Mouse (Mus musculus) kidney, embryonic 14.5 days (tissue): ENCODE results near the gene Obox6. TPM values are rescaled to one million over a fixed set of nuclear protein-coding genes. Genes with fewer than 3 reads are reported as not detected.

ENCODE experiments used
- ATAC-seq: fragments of 200-750 bp; cut with Nextera tagmentation; 2 replicates; pipeline ENCODE4 v1.8.0; 2017; ENCODE audit warnings: moderate number of reproducible peaks, mild to moderate bottlenecking, moderate TSS enrichment, moderate library complexity; ENCODE audit not compliant: low FRiP score, low TSS enrichment
- H3K27ac ChIP-seq: fragments of 300-500 bp; sonication (generic); 2 replicates; pipeline ENCODE4 v1.5.1; 2014; ENCODE audit warnings: low read depth, mild to moderate bottlenecking, low read length, moderate library complexity, mixed read lengths
- H3K27me3 ChIP-seq: fragments of 300-500 bp; sonication (generic); 2 replicates; pipeline ENCODE4 v1.6.1; 2014; ENCODE audit warnings: mild to moderate bottlenecking, low read length; ENCODE audit not compliant: control insufficient read depth, insufficient read depth
- H3K36me3 ChIP-seq: fragments of 300-500 bp; sonication (generic); 2 replicates; pipeline ENCODE4 v1.6.1; 2014; ENCODE audit warnings: low read length, mixed read lengths; ENCODE audit not compliant: control insufficient read depth, insufficient read depth
- H3K4me1 ChIP-seq: fragments of 300-500 bp; sonication (generic); 2 replicates; pipeline ENCODE4 v1.6.1; 2014; ENCODE audit warnings: low read length, mixed read lengths; ENCODE audit not compliant: control insufficient read depth, insufficient read depth
- H3K4me2 ChIP-seq: fragments of 300-500 bp; sonication (generic); replicated peaks from 2 replicates; pipeline ENCODE4 v1.6.1; 2014; ENCODE audit warnings: low read depth, mild to moderate bottlenecking, low read length
- H3K4me3 ChIP-seq: fragments of 300-500 bp; sonication (generic); 2 replicates; pipeline ENCODE4 v1.5.1; 2014; ENCODE audit warnings: mild to moderate bottlenecking, low read length
- H3K9ac ChIP-seq: fragments of 300-500 bp; sonication (generic); 2 replicates; pipeline ENCODE4 v1.6.1; 2014; ENCODE audit warnings: low read depth, mild to moderate bottlenecking, low read length, moderate library complexity
- H3K9me3 ChIP-seq: fragments of 300-500 bp; sonication (generic); 2 replicates; pipeline ENCODE4 v1.6.1; 2016; ENCODE audit warnings: low read length; ENCODE audit not compliant: control insufficient read depth
- WGBS: fragments of 180-500 bp; shearing (Covaris S2); extraction: QIAGEN DNeasy Blood & Tissue Kit; methylation state at CpG from one replicate; pipeline ENCODE4 v1.1.7; 2014; 5-methylcytosine and 5-hydroxymethylcytosine counted together
- polyA plus RNA-seq: library from polyadenylated mRNA; unstranded; fragments of >200 nt; fragmentation: Nextera tagmentation; extraction: Ambion mirVana; gene quantifications from 2 replicates; pipeline ENCODE4 v1.2.1, GENCODE M21; 2014

The Obox6 gene
- not detected in 2 replicates for polyA plus RNA-seq

DNA sequence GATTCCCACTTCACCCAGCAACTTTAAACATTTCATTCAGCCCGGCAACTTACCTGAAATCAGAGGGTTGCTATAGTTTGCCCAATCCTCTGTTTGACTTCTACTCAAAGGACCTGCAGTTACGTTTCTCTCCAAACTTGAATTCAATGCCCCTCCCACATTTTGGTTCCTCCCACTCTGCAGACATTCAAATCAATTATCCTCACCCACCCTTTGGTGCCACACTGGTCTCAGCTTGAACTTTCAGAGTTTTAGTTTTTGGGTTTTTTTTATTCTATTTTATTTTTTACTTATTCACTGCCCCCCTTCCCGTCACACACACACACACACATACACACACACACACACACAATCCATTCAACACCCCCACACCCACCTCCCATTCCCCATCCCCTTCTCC, at the start of gene Obox6:
TSS of gene Obox6 (minus strand) at position 101 of the 400 bp plus-strand sequence.
- 87% methylated on average over 3 of the region's 3 CpGs for WGBS
- no peak within 1 kb of the TSS for H3K4me2 ChIP-seq
- H3K4me1 ChIP-seq = no peaks in the 10 kb centered on the region
- no peak within 1 kb of the TSS for H3K4me3 ChIP-seq
- H3K27ac ChIP-seq = no peak within 1 kb of the TSS
- no peak within 1 kb of the TSS for H3K9ac ChIP-seq
- H3K27me3 ChIP-seq = no peaks in the 10 kb centered on the region
- H3K36me3 ChIP-seq = no peaks in the 10 kb centered on the region
- no peak for ATAC-seq
- H3K9me3 ChIP-seq = peaks cover 6% of the 10 kb centered on the region; the same call in 1 of the 2 replicates

DNA sequence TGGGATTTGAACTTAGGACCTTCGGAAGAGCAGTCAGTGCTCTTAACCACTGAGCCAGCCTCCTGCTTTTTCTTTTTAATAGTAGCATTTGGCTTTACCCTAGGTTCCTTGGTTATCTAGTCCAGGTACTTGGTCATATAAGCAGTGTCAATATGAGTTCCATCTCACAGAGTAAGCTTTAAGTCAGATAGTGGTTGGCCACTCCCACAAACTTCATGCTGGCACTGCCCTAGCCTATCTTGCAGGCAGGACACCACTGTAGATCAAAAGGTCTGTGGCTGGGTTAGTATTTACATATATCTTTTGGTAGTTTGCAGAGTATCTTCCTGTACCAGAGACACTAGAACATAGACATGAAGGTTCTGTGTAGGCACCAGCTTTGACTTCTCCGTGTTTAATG, 44.6 kb upstream of the Obox6 start:
- H3K4me1 ChIP-seq = no peaks in the 10 kb centered on the region
- H3K27ac ChIP-seq = no peak overlapping the region
- no peaks in the 10 kb centered on the region for H3K36me3 ChIP-seq
- H3K4me2 ChIP-seq = no peak overlapping the region
- no peak for ATAC-seq
- WGBS = 80% methylated on average over 2 of the region's 2 CpGs
- H3K9ac ChIP-seq = no peak overlapping the region
- no peaks in the 10 kb centered on the region for H3K27me3 ChIP-seq
- no peaks in the 10 kb centered on the region for H3K9me3 ChIP-seq
- no peak overlapping the region for H3K4me3 ChIP-seq

DNA sequence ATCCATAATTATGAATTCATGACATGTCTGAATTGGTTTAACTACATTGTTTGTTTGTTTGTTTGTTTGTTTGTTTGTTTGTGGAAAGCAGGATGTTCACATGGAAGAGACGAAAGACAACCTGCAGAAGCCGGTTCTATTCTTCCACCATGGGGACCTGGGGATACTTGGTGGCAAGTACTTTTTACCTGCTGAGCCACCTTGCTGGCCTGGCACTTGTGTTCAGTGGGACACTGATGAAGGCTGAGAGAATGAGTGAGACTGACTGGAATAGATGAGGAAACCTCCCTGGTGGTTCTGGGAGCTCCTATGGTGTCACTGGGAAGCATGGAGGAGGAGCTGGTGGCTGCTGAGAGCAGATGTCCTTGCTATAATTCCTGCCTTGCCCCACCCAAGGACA, 42.8 kb upstream of the Obox6 start, which contains the start of gene Crxos:
TSS of gene Crxos (plus strand) at position 301 of the 400 bp plus-strand sequence.
- 89% methylated on average over 2 of the region's 2 CpGs for WGBS

DNA sequence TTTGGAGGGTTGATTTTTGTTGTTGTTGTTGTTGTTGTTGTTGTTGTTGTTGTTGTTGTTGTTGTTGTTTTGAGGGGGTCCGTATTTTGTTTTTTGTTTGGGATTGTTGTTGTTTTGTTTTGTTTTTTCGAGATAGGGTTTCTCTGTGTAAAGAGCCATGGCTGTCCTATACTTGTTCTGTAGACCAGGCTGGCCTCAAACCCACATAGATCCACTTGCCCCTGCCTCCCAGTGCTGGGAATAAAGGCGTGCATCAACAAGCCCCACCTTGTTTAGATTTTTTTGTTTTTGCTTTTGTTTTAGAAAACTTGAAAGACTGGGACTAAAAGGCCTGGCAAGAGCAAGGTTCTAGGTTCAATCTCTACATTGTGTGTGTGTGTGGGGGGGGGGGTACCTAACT, 42.4 kb upstream of the Obox6 start:
- H3K9me3 ChIP-seq = no peaks in the 10 kb centered on the region; the same call in 1 of the 2 replicates
- no peak for ATAC-seq
- no peaks in the 10 kb centered on the region for H3K4me1 ChIP-seq
- WGBS = 68% methylated on average over 3 of the region's 3 CpGs
- H3K4me2 ChIP-seq = no peak overlapping the region
- H3K36me3 ChIP-seq = no peaks in the 10 kb centered on the region
- no peak overlapping the region for H3K4me3 ChIP-seq
- no peaks in the 10 kb centered on the region for H3K27me3 ChIP-seq
- no peak overlapping the region for H3K27ac ChIP-seq
- H3K9ac ChIP-seq = no peak overlapping the region

More for the DNA sequence above, 42.8 kb upstream of the Obox6 start, which contains the start of gene Crxos:
- no peak within 1 kb of the TSS for H3K27ac ChIP-seq
- H3K4me3 ChIP-seq = no peak within 1 kb of the TSS
- no peak within 1 kb of the TSS for H3K4me2 ChIP-seq
- no peak for ATAC-seq
- H3K9ac ChIP-seq = no peak within 1 kb of the TSS
- H3K36me3 ChIP-seq = no peaks in the 10 kb centered on the region
- H3K9me3 ChIP-seq = no peaks in the 10 kb centered on the region; the same call in 1 of the 2 replicates
- no peaks in the 10 kb centered on the region for H3K27me3 ChIP-seq
- H3K4me1 ChIP-seq = no peaks in the 10 kb centered on the region

GRCm38 (mm10) chr7:15881388-15881787, 41.9 kb upstream of the Obox6 start:
- Histone ChIP-seq H3K4me1 (no peaks in the 10 kb centered on the region), H3K27me3 (no peaks in the 10 kb centered on the region), H3K9me3 (no peaks in the 10 kb centered on the region; the same call in 1 of the 2 replicates), H3K4me2 (no peak overlapping the region), H3K4me3 (no peak overlapping the region), H3K27ac (no peak overlapping the region), H3K36me3 (no peaks in the 10 kb centered on the region), H3K9ac (no peak overlapping the region)
- 32% methylated on average over 7 of the region's 7 CpGs for WGBS
- ATAC-seq = no peak

DNA sequence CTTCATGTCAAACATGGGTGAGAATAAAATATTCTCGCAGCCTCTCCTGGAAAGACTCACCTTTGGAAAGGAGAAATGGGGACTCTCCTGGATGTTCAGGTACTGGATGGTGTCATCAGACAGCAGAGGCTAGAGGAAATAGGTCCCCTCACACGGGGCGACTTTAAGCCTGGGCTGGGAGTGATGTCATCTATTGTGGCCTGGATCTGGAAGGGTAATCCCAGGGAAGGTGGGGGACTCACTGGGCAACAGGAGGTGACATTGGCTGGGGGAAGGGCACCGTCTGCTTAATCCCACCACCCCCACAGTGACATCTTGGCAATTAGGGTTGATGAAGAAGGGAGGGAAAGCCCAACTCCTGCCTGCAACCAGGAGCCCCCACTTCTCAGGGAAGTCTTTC, 40.3 kb upstream of the Obox6 start, which contains the start of gene Crx:
TSS of gene Crx (minus strand) at position 213 of the 400 bp plus-strand sequence.
- Histone ChIP-seq H3K4me3 (no peak within 1 kb of the TSS), H3K27me3 (no peaks in the 10 kb centered on the region), H3K27ac (no peak within 1 kb of the TSS), H3K36me3 (no peaks in the 10 kb centered on the region), H3K4me1 (no peaks in the 10 kb centered on the region), H3K4me2 (no peak within 1 kb of the TSS), H3K9me3 (no peaks in the 10 kb centered on the region; the same call in 1 of the 2 replicates), H3K9ac (no peak within 1 kb of the TSS)
- no peak for ATAC-seq
- WGBS = 47% methylated on average over 4 of the region's 4 CpGs

DNA sequence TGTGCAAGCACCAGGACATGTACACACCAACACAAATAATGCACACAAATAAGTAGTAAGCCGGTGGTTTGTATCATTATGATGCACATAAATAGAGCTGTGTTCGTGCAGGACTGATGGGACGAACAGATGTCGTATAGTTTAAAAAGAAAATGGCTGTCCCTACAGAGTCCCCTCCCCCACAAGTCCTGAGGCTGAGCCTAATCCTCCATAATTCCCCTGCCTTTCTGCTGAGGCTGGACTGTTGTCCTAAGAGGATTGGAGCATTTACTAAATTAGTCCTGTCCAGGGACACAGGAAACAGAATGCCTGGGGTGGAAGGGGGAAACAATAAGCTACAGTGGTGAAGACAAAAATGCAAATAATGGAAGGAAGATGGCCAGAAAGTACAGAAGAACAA, 24.6 kb upstream of the Obox6 start:
- Histone ChIP-seq H3K9ac (no peak overlapping the region), H3K9me3 (no peaks in the 10 kb centered on the region), H3K4me3 (no peak overlapping the region), H3K27me3 (no peaks in the 10 kb centered on the region), H3K27ac (no peak overlapping the region), H3K36me3 (no peaks in the 10 kb centered on the region), H3K4me2 (no peak overlapping the region), H3K4me1 (no peaks in the 10 kb centered on the region)
- 81% methylated on average over 4 of the region's 4 CpGs for WGBS
- no peak for ATAC-seq

DNA sequence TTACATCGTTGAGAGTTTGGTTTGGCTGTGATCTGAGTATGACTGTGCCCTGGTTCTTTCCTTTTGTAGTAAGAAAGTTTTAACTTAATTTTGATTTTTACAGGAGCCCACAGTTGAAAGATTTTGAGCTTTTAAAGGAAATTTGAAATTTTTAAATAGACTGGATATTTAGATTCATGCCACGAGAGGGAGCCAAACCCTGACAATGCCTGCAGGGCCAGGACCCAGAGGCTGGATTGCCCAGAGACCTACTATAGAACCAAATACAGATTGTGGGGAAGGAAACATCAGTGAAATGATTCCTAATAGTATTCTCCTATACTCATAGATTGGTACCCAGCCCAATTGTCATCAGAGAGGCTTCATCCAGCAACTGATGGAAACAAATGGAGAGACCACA, 20.2 kb upstream of the Obox6 start:
- ATAC-seq = no peak
- no peaks in the 10 kb centered on the region for H3K36me3 ChIP-seq
- no peaks in the 10 kb centered on the region for H3K4me1 ChIP-seq
- no peaks in the 10 kb centered on the region for H3K9me3 ChIP-seq
- WGBS = 41% methylated on average over 2 of the region's 2 CpGs
- H3K27ac ChIP-seq = no peak overlapping the region
- no peak overlapping the region for H3K4me2 ChIP-seq
- H3K27me3 ChIP-seq = no peaks in the 10 kb centered on the region
- no peak overlapping the region for H3K4me3 ChIP-seq
- H3K9ac ChIP-seq = no peak overlapping the region
